Comparison of ENCODE assay signal across 11 mouse cellular contexts in genomic region chr14:118690921-118691320, GRCm38 (mm10). TPM values are rescaled to one million over a fixed set of nuclear protein-coding genes. Genes with fewer than 3 reads are reported as not detected.
DNase-seq lines count a peak whose midpoint lies in the region; ATAC-seq and TF ChIP-seq lines count a peak whose summit lies in the region.
"Had no signal": no experiment of that assay in that cellular context is flagged by ENCODE, and none has a peak within 500 bp of the region (broad histone marks: within the 10 kb centered on the region; RNA-seq: fewer than 3 reads in every experiment).

No protein-coding gene starts in this region.

- no peaks in the 10 kb centered on the region for H3K27me3 ChIP-seq in lung, embryonic 14.5 days (ENCODE audit: insufficient read depth, low read length)
- H3K27me3 ChIP-seq in midbrain, embryonic 15.5 days (replicated peaks), result no peaks in the 10 kb centered on the region

- no peaks in the 10 kb centered on the region for H3K9me3 ChIP-seq in lung, embryonic 14.5 days (ENCODE audit: low read depth, low read length)
- no peaks in the 10 kb centered on the region for H3K9me3 ChIP-seq in midbrain, embryonic 15.5 days

- no peak for ATAC-seq in lung, embryonic 14.5 days (ENCODE audit: insufficient read depth)
- ATAC-seq in inflammation-experienced regulatory T-cells, adult 6 months, result no peak
- no peak for ATAC-seq in midbrain, embryonic 15.5 days (replicated peaks)

- no peaks in the 10 kb centered on the region for H3K4me1 ChIP-seq in lung, embryonic 14.5 days (ENCODE audit: insufficient read depth)
- H3K4me1 ChIP-seq in lung, adult 2 months (ENCODE audit: control insufficient read depth, insufficient read depth, low read length), result peaks cover 15% of the 10 kb centered on the region
- no peaks in the 10 kb centered on the region for H3K4me1 ChIP-seq in cortical plate, adult 2 months (ENCODE audit: control insufficient read depth, insufficient read depth, low read length)
- H3K4me1 ChIP-seq in midbrain, embryonic 15.5 days, result no peaks in the 10 kb centered on the region

- 46% methylated on average over 8 of the region's 8 CpGs for WGBS in lung, embryonic 14.5 days
- 26% methylated on average over 8 of the region's 8 CpGs for WGBS in lung, adult 2 months
- WGBS in macrophage (ENCODE audit: missing documents), result under 1% methylated on average over 7 of the region's 8 CpGs
- 77% methylated on average over 8 of the region's 8 CpGs for WGBS in midbrain, embryonic 15.5 days

- peaks cover 7% of the 10 kb centered on the region; the same call in 1 of the 2 replicates for H3K79me2 ChIP-seq in macrophage (ENCODE audit: inconsistent target)

- H3K9ac ChIP-seq in lung, embryonic 14.5 days, result no peak overlapping the region
- H3K9ac ChIP-seq in midbrain, embryonic 15.5 days, result no peak overlapping the region

- no peak overlapping the region for H3K4me2 ChIP-seq in lung, embryonic 14.5 days
- H3K4me2 ChIP-seq in midbrain, embryonic 15.5 days, result no peak overlapping the region

- DNase-seq in heart, adult 8-10 months (ENCODE audit: low spot score), result peak; percentile 31
- DNase-seq in heart, postnatal 4 days, result no peak
- DNase-seq in lung, embryonic 14.5 days, result peak; percentile 21
- no peak for DNase-seq in lung, adult 2 months
- DNase-seq: adrenal gland, adult 8-10 months; retina, postnatal 1 day; thymus, postnatal 36 days had no signal

- TF ChIP-seq POLR2A in lung, adult 2 months (IDR thresholded peaks at IDR 0.05; ENCODE audit: borderline replicate concordance, extremely low read depth, low read depth, low read length), result no peak
- no peak for TF ChIP-seq POLR2A in cortical plate, adult 2 months (IDR thresholded peaks at IDR 0.05; ENCODE audit: extremely low read depth, insufficient read depth, low read length)

- TF ChIP-seq CTCF in lung, embryonic 14.5 days (IDR thresholded peaks at IDR 0.05; ENCODE audit: low read depth), result no peak
- TF ChIP-seq CTCF in lung, adult 2 months (IDR thresholded peaks at IDR 0.05; ENCODE audit: insufficient read depth, low read length), result no peak
- no peak for TF ChIP-seq CTCF in cortical plate, adult 2 months (IDR thresholded peaks at IDR 0.05; ENCODE audit: extremely low read depth, insufficient read depth, low read length)

- H3K27ac ChIP-seq in lung, embryonic 14.5 days (ENCODE audit: low read depth), result no peak overlapping the region
- peak overlapping the region; percentile 54; the same call in 1 of the 2 replicates for H3K27ac ChIP-seq in cortical plate, adult 2 months (ENCODE audit: insufficient read depth, low read length)
- peak overlapping the region; percentile 58 for H3K27ac ChIP-seq in macrophage
- no peak overlapping the region for H3K27ac ChIP-seq in midbrain, embryonic 15.5 days

- H3K4me3 ChIP-seq in lung, embryonic 14.5 days (ENCODE audit: low read depth, low read length), result no peak overlapping the region
- H3K4me3 ChIP-seq in lung, adult 2 months (replicated peaks; ENCODE audit: extremely low read depth, low read depth, low read length), result no peak overlapping the region
- H3K4me3 ChIP-seq in cortical plate, adult 2 months (ENCODE audit: insufficient read depth, low read length), result no peak overlapping the region
- no peak overlapping the region for H3K4me3 ChIP-seq in macrophage (ENCODE audit: inconsistent target)
- H3K4me3 ChIP-seq in midbrain, embryonic 15.5 days, result no peak overlapping the region

- no peaks in the 10 kb centered on the region for H3K36me3 ChIP-seq in lung, embryonic 14.5 days (ENCODE audit: insufficient read depth)
- H3K36me3 ChIP-seq in macrophage (ENCODE audit: inconsistent target), result no peaks in the 10 kb centered on the region
- no peaks in the 10 kb centered on the region for H3K36me3 ChIP-seq in midbrain, embryonic 15.5 days (replicated peaks)

RNA-seq across cellular contexts. Expression of gene Abcc4, which starts 15.1 kb away (rescaled TPM):
- 1 to 10 TPM; 7.4 to 9.9 (median 8.5) TPM for total RNA-seq in heart, adult 8-10 months (2022)
- 1 to 10 TPM; 2.9 to 3.1 TPM for total RNA-seq in heart, postnatal 4 days (2021)
- 2.8 and 3.5 TPM in 2 replicates for polyA plus RNA-seq in lung, embryonic 14.5 days (2014; fragmentation: Nextera tagmentation; extraction: Ambion mirVana)
- polyA plus RNA-seq in lung, adult 2 months (2012; rRNA removed), result 3.6 and 8.7 TPM in 2 replicates
- polyA plus RNA-seq in cortical plate, adult 2 months (2012; rRNA removed), result 6.7 and 6.8 TPM in 2 replicates
- 10 to 100 TPM; 16.8 to 61.0 (median 35.9) TPM for total RNA-seq in macrophage (2018; cell fraction: chromatin; rRNA removed)
- total RNA-seq in macrophage (2018; cell fraction: cytosol; rRNA removed), result 10 to 100 TPM in 10 of 26 experiments, 1 to 10 TPM in 16; 4.1 to 12.0 (median 8.7) TPM
- total RNA-seq in macrophage (2018; cell fraction: nucleus; rRNA removed), result 10 to 100 TPM in 25 of 26 experiments, 1 to 10 TPM in 1; 9.8 to 28.7 (median 19.2) TPM
- polyA plus RNA-seq in macrophage (2018), result 7.4 to 10.5 TPM (median 9.2 TPM) in 3 replicates
- polyA plus RNA-seq in inflammation-experienced regulatory T-cells, adult 6 months (2017; shearing (Covaris generic)), result 1 to 10 TPM; 7.2 to 9.6 (median 8.2) TPM
- polyA plus RNA-seq in midbrain, embryonic 15.5 days (2015; fragmentation: Nextera tagmentation; extraction: Ambion mirVana), result 1.6 and 1.8 TPM in 2 replicates

Comparison
In these comparisons a context has a peak if more than half of its experiments do, and no peak if none do; other contexts are left out.
1. DNase-seq: peak in heart, adult 8-10 months (single experiment) and lung, embryonic 14.5 days (single experiment); none in heart, postnatal 4 days (single experiment) and lung, adult 2 months (single experiment).
2. H3K27ac ChIP-seq: peak in cortical plate, adult 2 months (single experiment) and macrophage (single experiment); none in lung, embryonic 14.5 days (single experiment) and midbrain, embryonic 15.5 days (single experiment).